Mouse (Mus musculus): ENCODE data around the gene Endou. TPM values are rescaled to one million over a fixed set of nuclear protein-coding genes. Genes with fewer than 3 reads are reported as not detected.

Endou gene
- polyA plus RNA-seq, 1 experiment from 2014 or later: 0.09 TPM

DNA sequence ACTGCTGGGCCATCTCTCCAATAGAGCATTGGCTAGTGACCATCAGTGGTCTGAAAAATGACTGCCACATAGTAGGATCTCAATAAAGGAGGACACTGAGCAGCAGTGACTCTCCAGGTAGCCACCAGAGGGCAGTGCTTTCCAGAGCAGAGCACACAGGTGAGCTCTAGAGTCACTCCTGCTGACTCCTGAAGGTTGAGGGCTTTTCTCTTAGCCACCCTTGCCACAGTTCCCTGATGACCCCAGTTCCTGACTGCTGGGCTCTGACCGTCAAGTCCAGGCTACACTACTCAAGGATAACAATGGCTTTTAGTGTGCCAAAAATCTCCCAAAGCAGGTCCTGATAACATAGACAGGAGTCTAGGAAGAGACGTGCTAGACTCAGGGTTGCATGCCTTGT lies 20.5 kb upstream of the Endou start:
- 75% methylated on average over 2 of the region's 2 CpGs for WGBS
- Histone ChIP-seq H3K4me1 (replicated peaks) (peaks cover 14% of the 10 kb centered on the region), H3K4me3 (replicated peaks) (no peak overlapping the region), H3K4me2 (replicated peaks) (no peak overlapping the region), H3K27me3 (replicated peaks) (no peaks in the 10 kb centered on the region), H3K36me3 (no peaks in the 10 kb centered on the region), H3K27ac (no peak overlapping the region), H3K9me3 (no peaks in the 10 kb centered on the region), H3K9ac (no peak overlapping the region)
- ATAC-seq: no peak

DNA sequence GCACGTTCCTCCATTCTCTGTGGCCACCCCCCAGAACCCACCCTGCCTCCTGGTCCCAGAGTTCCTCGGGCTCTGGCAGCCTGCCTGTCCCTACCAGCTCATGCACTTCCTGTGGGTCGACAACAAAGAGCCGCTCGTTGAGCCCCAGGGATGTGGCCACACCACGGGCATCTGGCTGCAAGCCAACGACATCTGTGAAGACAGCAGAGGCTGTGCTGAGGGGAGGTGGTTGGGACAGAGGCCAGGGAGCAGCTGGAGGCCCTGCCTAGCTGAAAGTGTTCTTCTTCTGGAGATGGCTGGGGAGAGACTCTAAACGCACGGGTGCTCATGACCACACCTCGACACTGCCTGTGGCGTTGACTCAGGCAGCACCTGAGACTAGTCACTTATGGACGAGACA lies 19.6 kb upstream of the Endou start:
- H3K36me3 ChIP-seq: no peaks in the 10 kb centered on the region
- ATAC-seq: peak; percentile 76
- H3K27ac ChIP-seq: 0 out of 2 replicates have a peak overlapping the region, but pooled peaks have one; percentile 5
- H3K27me3 ChIP-seq (replicated peaks): no peaks in the 10 kb centered on the region
- no peak overlapping the region for H3K4me2 ChIP-seq (replicated peaks)
- H3K4me1 ChIP-seq (replicated peaks): peaks cover 14% of the 10 kb centered on the region
- no peaks in the 10 kb centered on the region for H3K9me3 ChIP-seq
- H3K4me3 ChIP-seq (replicated peaks): no peak overlapping the region
- H3K9ac ChIP-seq: no peak overlapping the region
- 23% methylated on average over 12 of the region's 12 CpGs for WGBS

DNA sequence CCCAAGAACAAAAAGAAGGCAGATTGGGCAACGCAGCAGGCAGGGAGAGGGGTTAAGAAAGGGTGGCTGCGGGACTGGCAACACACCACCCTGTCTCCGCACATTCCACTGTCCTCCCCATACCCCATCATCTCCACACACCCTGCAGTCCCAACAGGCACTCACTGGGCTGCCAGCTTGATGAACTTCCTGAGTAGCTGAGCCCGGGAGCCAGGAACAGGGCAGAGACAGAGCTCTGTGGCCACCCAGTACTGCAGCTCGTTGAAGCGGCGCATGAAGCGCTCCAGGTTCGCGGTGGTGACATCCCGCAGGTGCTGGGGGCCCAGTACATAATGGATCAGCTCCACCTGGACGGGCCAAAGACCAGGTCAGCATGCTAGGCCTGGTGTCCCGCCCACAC lies 18.7 kb upstream of the Endou start:
- H3K4me3 ChIP-seq (replicated peaks): no peak overlapping the region
- H3K27me3 ChIP-seq (replicated peaks): no peaks in the 10 kb centered on the region
- H3K9ac ChIP-seq: no peak overlapping the region
- no peak for ATAC-seq
- peaks cover 14% of the 10 kb centered on the region for H3K4me1 ChIP-seq (replicated peaks)
- no peak overlapping the region for H3K4me2 ChIP-seq (replicated peaks)
- no peaks in the 10 kb centered on the region for H3K36me3 ChIP-seq
- WGBS: 89% methylated on average over 13 of the region's 13 CpGs
- no peaks in the 10 kb centered on the region for H3K9me3 ChIP-seq
- no peak overlapping the region for H3K27ac ChIP-seq

GRCm38 (mm10) chr15:97749397-97749796 lies 18.3 kb upstream of the Endou start:
- ATAC-seq: no peak

DNA sequence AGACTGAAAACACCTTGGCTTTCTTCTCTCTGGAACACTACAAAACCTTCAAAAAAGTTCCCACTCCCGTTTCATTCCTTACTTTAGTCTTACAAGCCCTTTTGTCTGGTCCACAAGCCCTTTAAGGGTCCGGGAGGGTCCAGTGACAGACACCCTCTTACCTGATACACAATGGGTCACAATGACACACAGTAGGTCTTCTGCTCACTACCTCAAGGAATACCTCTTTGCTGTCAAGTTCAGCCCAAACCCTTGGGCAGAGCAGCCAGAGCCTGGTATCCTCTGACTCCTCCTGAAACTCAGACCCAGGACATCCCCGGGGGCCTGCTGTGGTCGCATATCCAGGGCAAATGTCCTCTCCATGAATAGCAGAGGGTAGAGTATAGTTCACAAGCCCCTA lies 17.8 kb upstream of the Endou start:
- no peak overlapping the region for H3K27ac ChIP-seq
- ATAC-seq: no peak
- H3K4me1 ChIP-seq (replicated peaks): peaks cover 16% of the 10 kb centered on the region
- H3K27me3 ChIP-seq (replicated peaks): no peaks in the 10 kb centered on the region
- H3K4me3 ChIP-seq (replicated peaks): no peak overlapping the region
- no peaks in the 10 kb centered on the region for H3K36me3 ChIP-seq
- H3K4me2 ChIP-seq (replicated peaks): no peak overlapping the region
- WGBS: 90% methylated on average over 4 of the region's 4 CpGs
- no peaks in the 10 kb centered on the region for H3K9me3 ChIP-seq
- H3K9ac ChIP-seq: no peak overlapping the region

More at GRCm38 (mm10) chr15:97749397-97749796, 18.3 kb upstream of the Endou start:
- Histone ChIP-seq H3K4me2 (replicated peaks) (no peak overlapping the region), H3K27me3 (replicated peaks) (no peaks in the 10 kb centered on the region), H3K9ac (no peak overlapping the region), H3K4me1 (replicated peaks) (peaks cover 14% of the 10 kb centered on the region), H3K36me3 (no peaks in the 10 kb centered on the region), H3K9me3 (no peaks in the 10 kb centered on the region), H3K27ac (no peak overlapping the region), H3K4me3 (replicated peaks) (no peak overlapping the region)
- 91% methylated on average over 9 of the region's 9 CpGs for WGBS

GRCm38 (mm10) chr15:97748309-97748708 lies 17.2 kb upstream of the Endou start:
- no peak overlapping the region for H3K27ac ChIP-seq
- H3K27me3 ChIP-seq (replicated peaks): no peaks in the 10 kb centered on the region
- WGBS: 71% methylated on average over 10 of the region's 10 CpGs
- no peak for ATAC-seq
- peaks cover 17% of the 10 kb centered on the region for H3K4me1 ChIP-seq (replicated peaks)
- H3K9ac ChIP-seq: no peak overlapping the region
- no peak overlapping the region for H3K4me2 ChIP-seq (replicated peaks)
- H3K4me3 ChIP-seq (replicated peaks): no peak overlapping the region
- no peaks in the 10 kb centered on the region for H3K36me3 ChIP-seq
- no peaks in the 10 kb centered on the region for H3K9me3 ChIP-seq

- Histone ChIP-seq H3K4me1 (replicated peaks) (peaks cover 17% of the 10 kb centered on the region), H3K9ac (no peak overlapping the region), H3K27me3 (replicated peaks) (no peaks in the 10 kb centered on the region), H3K4me3 (replicated peaks) (no peak overlapping the region), H3K4me2 (replicated peaks) (no peak overlapping the region), H3K27ac (no peak overlapping the region), H3K36me3 (no peaks in the 10 kb centered on the region), H3K9me3 (no peaks in the 10 kb centered on the region)
- no peak for ATAC-seq
- WGBS: 77% methylated on average over 4 of the region's 4 CpGs
These were observed 16.3 kb upstream of the Endou start for GRCm38 (mm10) chr15:97747486-97747885.

DNA sequence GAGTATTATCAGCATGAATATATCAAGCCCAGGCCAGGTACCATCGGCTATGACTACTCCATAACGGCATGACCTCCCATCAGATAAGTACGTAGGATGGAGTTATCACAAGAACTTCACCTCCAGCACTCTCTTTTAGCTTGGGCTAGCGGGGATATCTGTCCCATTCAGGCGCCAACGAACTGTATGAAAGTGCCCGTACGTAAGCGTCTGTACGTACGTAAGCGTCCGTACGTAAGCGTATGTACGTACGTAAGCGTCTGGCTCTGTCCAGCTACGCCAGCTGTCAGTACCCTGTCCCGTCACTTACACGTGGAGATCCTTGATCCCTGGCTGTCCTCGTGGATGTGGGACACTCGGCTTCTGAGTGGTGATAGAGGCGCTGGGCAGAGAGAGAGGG lies 15.6 kb upstream of the Endou start:
- ATAC-seq: no peak
- peaks cover 17% of the 10 kb centered on the region for H3K4me1 ChIP-seq (replicated peaks)
- H3K4me3 ChIP-seq (replicated peaks): no peak overlapping the region
- no peaks in the 10 kb centered on the region for H3K27me3 ChIP-seq (replicated peaks)
- H3K9ac ChIP-seq: no peak overlapping the region
- 93% methylated on average over 24 of the region's 24 CpGs for WGBS
- no peaks in the 10 kb centered on the region for H3K36me3 ChIP-seq
- H3K27ac ChIP-seq: no peak overlapping the region
- no peak overlapping the region for H3K4me2 ChIP-seq (replicated peaks)
- H3K9me3 ChIP-seq: no peaks in the 10 kb centered on the region

DNA sequence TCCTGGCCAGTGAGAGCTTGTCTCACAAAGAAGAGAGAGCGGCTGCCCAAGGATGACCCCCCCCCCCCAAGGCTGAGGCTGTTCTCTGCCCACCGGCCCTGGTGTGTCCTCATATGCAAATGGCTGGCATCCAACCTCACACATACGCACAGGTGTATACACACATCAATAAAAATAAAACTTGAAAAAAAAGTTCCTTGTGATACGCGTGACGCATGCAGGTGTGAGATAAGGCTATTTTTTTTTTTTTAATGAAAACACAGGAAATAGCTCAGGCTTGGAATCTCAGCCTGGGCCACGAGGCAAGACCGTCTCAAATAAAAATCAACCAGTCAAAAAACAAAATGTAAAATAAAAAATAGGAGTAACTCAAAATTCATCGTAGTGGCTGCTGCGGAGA lies 15.1 kb upstream of the Endou start:
- H3K4me2 ChIP-seq (replicated peaks): no peak overlapping the region
- H3K9me3 ChIP-seq: no peaks in the 10 kb centered on the region
- no peaks in the 10 kb centered on the region for H3K27me3 ChIP-seq (replicated peaks)
- H3K36me3 ChIP-seq: no peaks in the 10 kb centered on the region
- WGBS: 87% methylated on average over 10 of the region's 10 CpGs
- no peak overlapping the region for H3K4me3 ChIP-seq (replicated peaks)
- H3K27ac ChIP-seq: no peak overlapping the region
- no peak overlapping the region for H3K9ac ChIP-seq
- ATAC-seq: no peak
- peaks cover 17% of the 10 kb centered on the region for H3K4me1 ChIP-seq (replicated peaks)

DNA sequence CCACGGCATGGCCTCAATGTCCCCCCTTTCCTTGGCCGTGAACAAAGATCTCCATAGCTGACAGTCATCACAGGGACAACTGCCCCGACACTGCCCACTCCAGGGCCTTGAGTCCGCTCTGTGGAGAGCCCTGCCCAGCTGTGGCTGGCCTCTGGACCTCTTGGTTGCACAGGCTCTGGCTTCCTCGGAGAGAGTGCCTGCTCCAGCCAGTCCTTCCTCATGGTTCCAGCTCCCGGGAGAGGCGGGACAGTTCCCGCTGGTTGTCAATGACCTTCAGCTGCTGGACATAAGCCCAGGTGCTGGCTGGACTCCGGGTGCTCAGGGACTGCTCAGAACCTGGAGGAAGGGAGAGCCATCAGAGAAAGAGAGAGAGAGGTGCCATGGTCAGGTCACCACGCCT lies 14.2 kb upstream of the Endou start:
- H3K4me2 ChIP-seq (replicated peaks): no peak overlapping the region
- H3K9ac ChIP-seq: no peak overlapping the region
- peaks cover 9% of the 10 kb centered on the region for H3K4me1 ChIP-seq (replicated peaks)
- no peaks in the 10 kb centered on the region for H3K9me3 ChIP-seq
- ATAC-seq: peak; percentile 29; the same call in 1 of the 2 replicates
- no peaks in the 10 kb centered on the region for H3K27me3 ChIP-seq (replicated peaks)
- H3K4me3 ChIP-seq (replicated peaks): no peak overlapping the region
- no peaks in the 10 kb centered on the region for H3K36me3 ChIP-seq
- H3K27ac ChIP-seq: no peak overlapping the region
- 69% methylated on average over 10 of the region's 10 CpGs for WGBS

GRCm38 (mm10) chr15:97744930-97745329 lies 13.8 kb upstream of the Endou start:
- no peak overlapping the region for H3K27ac ChIP-seq
- peak; percentile 54 for ATAC-seq
- H3K36me3 ChIP-seq: no peaks in the 10 kb centered on the region
- H3K4me2 ChIP-seq (replicated peaks): no peak overlapping the region
- 45% methylated on average over 10 of the region's 10 CpGs for WGBS
- no peaks in the 10 kb centered on the region for H3K27me3 ChIP-seq (replicated peaks)
- H3K4me1 ChIP-seq (replicated peaks): 0 out of 2 replicates have a peak, but pooled peaks cover 5% of the 10 kb centered on the region
- no peak overlapping the region for H3K4me3 ChIP-seq (replicated peaks)
- no peaks in the 10 kb centered on the region for H3K9me3 ChIP-seq
- H3K9ac ChIP-seq: no peak overlapping the region

DNA sequence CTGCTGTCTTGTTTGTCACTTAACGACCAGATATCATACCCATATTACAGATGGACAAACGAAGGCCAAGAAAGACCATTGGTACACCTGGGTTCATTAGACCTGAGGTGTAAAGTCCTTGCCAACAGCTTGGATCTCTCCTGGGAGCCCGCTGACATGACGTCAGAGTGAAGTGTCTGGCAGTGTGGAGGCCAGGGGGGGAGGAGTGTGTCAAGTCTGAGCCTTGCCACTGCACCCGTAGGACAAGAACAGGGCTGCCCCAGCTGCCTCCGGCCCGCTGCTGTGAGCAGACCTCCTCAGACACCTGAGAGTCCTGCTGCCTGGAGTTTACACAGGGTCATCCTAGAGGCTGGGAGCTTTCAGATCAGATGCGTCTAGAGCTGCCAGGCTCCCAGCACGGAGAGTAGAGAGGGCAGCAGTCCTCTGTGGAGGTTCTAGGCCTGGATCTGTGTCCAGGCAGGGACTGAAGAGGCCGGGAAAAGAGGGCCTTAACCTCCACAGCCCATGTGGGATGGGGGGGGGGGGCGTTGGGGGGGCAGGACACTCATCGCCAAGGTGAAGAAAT lies 12.9 kb upstream of the Endou start:
- WGBS: 58% methylated on average over 12 of the region's 12 CpGs
- no peaks in the 10 kb centered on the region for H3K9me3 ChIP-seq
- H3K36me3 ChIP-seq: no peaks in the 10 kb centered on the region
- H3K9ac ChIP-seq: no peak overlapping the region
- H3K4me2 ChIP-seq (replicated peaks): no peak overlapping the region
- H3K27ac ChIP-seq: no peak overlapping the region
- no peak for ATAC-seq
- H3K4me1 ChIP-seq (replicated peaks): 0 out of 2 replicates have a peak, but pooled peaks cover 5% of the 10 kb centered on the region
- no peaks in the 10 kb centered on the region for H3K27me3 ChIP-seq (replicated peaks)
- H3K4me3 ChIP-seq (replicated peaks): no peak overlapping the region

DNA sequence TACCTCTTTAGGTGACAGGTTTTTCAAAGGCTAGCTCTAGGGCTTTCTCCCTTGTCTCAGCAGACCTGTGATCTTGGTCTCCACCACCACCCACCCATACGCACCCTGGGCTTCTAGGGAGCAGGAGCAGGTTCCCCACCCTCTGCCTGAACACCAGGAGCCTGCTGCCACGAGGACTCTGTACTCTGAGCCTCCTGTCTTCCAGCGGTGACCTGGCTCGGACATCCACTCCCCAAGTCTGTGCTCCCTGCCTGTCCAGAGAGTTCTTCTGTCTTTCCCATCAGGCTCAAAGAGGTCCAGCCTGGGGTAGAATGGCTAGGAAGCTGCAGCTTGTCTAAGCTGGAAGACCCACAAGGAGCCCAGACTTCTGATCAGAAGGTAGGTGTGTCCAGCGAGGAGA lies 12.1 kb upstream of the Endou start:
- Histone ChIP-seq H3K4me3 (replicated peaks) (no peak overlapping the region), H3K9me3 (no peaks in the 10 kb centered on the region), H3K4me1 (replicated peaks) (0 out of 2 replicates have a peak, but pooled peaks cover 5% of the 10 kb centered on the region), H3K27me3 (replicated peaks) (no peaks in the 10 kb centered on the region), H3K9ac (no peak overlapping the region), H3K27ac (no peak overlapping the region), H3K36me3 (no peaks in the 10 kb centered on the region), H3K4me2 (replicated peaks) (no peak overlapping the region)
- no peak for ATAC-seq
- WGBS: 83% methylated on average over 5 of the region's 5 CpGs

All from intestine, embryonic 15.5 days (tissue).